Mouse (Mus musculus) layer of hippocampus, postnatal 14 days (tissue): ENCODE measurements around the gene Cntrob. TPM values are rescaled to one million over a fixed set of nuclear protein-coding genes. Genes with fewer than 3 reads are reported as not detected.
A peak's percentile ranks its signal among the peaks of the same experiment; 100 is the strongest.
"Not testable (repeated sequence)": the region's sequence is repeated elsewhere in the genome, so short reads cannot be mapped to it uniquely, and the experiment has no call there.

Experiments used
- DNase-seq, 2 experiments: peaks; one replicate each; pipeline ENCODE4 v3.0.0; 2021 to 2022; ENCODE audit warnings: low spot score in 2 of 2, mixed read lengths in 1 of 2
- total RNA-seq, 2 experiments: library from RNA; stranded (reverse); gene quantifications; 2 replicates each; pipeline ENCODE4 v1.2.3; 2021

The Cntrob gene
- total RNA-seq, 2 experiments from 2014 or later, result 15.3 to 16.9 TPM

DNA sequence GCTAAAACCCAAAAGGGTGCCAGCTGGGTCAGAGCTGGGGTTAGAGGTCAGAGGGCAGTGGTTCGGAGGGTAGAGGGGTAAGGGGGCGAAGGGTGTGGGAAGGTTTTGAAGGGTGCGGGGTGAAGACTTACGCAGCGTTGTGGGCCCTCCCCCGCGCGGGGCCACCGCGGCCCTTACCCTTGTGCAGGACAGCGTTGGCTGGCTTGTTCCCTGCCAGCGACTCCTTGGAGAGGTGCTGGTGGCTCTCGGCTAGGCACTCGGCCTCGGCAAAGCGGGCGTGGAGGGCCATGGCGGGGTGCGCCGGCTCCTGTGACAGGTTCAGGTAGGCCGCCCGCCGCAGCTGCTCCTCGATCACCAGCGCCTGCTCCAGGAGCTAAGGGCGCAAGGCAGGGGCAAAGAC lies 22.9 kb upstream of the Cntrob start:
- no peak for DNase-seq

DNA sequence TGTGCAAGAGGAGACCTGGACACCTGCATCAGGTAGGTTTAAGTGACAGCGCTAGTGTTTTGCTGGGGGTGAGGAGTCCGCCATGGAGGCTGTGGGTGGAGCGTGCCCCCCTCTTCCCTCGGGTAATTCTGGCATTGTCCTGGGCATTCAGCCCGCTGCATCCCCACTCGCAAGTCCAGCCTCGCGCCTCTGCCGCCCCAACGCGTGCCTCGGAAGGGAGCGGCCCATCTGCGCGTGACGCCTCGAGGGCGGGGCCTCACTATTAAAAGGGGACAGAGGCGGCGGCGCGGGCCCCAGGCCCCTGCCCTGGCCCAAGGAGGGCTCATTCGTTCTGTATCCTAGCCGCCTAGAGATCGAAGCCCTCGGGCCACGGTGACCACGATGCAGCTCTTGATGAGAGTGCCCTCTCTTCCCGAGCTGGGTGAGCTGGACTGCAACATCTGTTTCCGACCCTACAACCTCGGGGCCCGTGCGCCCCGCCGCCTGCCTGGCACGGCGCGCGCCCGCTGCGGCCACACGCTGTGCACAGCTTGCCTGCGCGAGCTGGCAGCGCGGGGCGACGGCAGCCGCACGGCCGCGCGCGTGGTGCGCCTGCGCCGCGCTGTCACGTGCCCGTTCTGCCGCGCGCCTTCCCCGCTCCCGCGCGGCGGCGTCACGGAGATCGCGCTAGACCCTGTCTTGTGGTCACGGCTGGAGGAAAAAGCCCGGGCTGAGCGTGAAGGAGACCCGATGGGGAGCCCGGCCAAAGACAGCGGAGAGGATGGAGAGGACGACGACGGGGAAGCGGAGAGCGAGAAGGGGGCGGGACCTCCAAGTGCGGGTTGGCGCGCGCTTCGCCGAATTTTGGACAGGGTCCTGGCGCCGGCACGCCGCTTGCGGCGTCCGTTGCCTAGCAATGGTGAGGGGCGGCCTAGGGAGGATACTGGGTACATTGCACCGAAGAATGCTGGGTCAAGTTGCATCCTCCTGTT lies 16.9 kb upstream of the Cntrob start, which contains the start of gene Rnf227:
Gene Rnf227, plus strand, starts transcription at position 301 of the 971 bp plus-strand sequence.
- DNase-seq, result peak; percentile 78 to 88

DNA sequence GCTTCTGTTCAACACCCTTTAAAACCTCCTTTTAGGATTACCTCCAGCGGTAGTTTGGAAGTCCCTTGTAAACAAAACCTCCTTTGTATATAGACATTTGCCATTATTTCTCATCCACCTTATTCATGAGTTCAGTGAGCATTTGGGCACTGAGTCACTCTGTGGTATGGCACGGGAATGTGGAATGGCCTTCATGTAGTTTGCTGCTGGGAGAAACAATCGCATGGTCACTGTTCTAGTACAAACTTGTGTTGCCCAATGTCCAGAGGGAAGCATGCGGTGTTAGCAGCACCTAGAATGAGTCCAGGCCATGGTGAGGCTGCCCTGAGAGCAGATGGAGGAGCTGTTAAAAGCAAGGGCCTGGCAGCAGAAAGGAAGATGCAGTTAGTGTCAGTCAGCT lies 11.2 kb upstream of the Cntrob start:
- DNase-seq, result no peak

DNA sequence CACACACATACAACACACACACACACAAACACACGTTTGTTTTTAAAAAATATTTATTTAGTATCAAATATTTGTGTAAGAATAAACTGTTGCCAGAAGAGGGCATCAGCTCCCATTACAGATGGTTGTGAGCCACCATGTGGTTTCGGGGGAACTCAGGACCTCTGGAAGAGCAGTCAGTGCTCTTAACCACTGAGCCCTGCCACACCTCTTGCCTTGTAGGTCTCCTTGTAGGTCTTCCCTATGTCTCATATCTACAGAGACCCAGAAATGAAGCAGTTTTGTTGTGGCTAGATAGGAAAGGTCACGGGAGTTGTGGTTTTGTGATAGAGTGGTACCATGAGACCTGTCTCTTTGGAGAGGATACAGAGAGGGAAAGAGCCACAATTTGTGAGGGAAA lies 10.3 kb upstream of the Cntrob start:
- no peak for DNase-seq

DNA sequence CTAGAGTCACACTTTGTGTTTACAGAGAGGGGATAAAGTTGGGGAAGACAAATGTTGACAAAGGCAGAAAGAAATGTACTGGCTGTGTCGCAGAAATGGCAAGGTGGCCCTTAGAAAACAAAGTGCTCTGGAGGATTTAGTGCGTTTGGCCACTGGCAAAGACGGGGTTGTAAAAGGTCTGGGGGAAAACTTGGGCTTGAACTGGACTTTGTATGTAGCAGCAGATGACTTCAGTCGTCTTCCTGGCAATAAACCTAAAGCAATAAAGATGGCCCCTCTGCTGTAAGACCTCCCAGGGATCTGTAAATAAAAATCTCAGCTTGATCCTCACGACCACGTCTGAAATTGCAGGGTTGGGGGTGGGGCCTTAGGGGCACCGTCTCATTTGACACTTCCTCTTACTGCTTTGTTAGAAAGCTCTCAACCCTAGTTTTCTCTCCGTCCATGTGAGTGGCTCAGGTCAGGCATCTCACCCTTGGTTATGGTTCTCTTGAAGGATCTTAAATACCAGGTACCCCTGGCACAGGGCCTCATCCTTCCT lies 9.2 kb upstream of the Cntrob start:
- DNase-seq, result no peak

DNA sequence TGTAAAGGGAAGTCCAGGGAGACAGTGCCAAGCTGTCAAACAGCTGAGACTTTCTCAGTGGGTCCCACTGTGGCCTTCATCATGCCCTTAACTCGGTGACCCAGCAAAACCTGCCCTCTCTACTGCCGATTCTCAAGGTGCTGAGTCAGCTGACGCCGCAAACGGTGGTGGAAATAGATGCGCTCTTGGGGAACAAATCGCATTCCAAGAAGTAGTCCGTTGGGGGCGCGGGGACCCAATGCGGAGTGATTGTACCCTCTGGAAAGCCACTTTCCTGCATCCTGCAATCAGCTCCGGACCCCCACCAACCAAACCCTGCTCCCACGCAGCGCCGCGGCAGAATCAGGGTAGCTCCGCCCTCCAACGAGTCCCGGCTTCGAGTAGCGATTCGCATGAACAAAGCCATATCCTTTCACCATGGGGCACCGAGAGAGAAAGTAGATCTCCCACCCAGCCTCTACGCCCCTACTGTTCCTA lies 8.4 kb upstream of the Cntrob start:
- DNase-seq, result peak; percentile 84 to 85

DNA sequence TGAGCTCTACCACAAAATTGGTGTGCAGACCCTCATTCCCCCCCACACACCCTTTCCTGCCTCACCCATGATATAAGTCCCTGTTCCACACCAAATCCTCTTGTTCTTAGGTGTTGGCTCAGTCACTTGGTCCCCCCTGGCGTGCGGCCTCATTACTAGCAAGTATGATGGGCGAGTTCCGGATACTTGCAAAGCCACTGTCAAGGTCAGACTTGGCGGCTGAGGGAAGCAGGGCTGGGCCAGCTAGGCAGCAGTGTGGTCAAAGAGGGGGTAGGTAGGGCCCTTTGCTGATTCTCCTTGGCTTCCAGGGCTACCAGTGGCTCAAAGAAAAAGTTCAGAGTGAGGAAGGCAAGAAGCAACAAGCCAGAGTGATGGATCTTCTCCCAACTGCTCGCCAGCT lies 7.6 kb upstream of the Cntrob start:
- no peak for DNase-seq

DNA sequence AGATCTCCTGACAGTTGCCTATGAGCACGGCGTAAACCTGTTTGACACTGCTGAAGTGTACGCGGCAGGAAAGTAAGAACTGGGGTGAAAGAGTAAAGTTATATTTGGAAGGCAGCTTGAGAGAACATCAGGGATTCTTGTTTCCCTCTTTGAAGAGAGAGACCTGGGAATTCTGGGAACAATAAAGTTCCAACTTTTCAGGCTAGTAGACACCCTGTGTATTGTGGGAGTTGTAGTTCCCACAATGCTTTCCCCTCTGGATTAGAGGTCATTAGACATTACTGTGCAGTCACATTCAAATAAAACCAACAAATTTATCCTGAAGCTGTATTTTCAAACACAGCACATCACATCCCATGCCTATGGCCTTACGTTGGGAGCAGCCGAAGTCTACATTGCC lies 4.9 kb upstream of the Cntrob start:
- DNase-seq, result no peak

DNA sequence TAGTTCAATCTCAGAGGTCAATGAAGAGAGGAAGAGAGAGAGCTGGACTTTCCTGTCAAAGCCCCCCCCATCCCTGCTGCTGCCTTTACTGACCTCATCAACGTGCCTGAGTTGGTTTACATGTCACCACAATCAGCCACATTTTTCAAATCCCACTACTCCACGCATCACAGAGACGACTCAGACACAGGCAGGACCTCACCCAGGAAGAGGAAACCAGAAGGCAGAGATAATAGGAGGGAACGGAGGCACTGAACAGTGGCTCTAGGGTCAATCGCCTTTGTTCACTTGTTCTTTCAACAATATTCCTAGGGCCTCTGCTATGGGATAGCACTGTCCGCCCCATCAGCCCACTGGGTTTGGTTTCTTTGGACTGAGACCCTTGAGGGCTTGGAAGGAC lies 4.1 kb upstream of the Cntrob start:
- no peak for DNase-seq

DNA sequence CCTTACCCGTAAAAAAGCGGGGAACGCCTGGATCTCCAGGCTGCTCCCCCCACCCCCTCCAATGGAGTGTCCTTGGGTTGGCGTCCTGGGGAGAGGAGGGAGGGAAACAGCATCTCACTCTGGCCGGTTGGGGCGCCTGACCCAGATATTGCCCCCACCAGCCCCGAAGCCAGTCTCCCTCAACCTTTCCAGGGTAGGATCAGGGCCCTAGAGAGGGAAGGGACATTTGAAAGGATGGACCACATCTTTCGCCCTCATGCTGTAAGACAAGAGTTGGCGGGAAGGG lies 3.5 kb upstream of the Cntrob start:
- DNase-seq, result no peak

DNA sequence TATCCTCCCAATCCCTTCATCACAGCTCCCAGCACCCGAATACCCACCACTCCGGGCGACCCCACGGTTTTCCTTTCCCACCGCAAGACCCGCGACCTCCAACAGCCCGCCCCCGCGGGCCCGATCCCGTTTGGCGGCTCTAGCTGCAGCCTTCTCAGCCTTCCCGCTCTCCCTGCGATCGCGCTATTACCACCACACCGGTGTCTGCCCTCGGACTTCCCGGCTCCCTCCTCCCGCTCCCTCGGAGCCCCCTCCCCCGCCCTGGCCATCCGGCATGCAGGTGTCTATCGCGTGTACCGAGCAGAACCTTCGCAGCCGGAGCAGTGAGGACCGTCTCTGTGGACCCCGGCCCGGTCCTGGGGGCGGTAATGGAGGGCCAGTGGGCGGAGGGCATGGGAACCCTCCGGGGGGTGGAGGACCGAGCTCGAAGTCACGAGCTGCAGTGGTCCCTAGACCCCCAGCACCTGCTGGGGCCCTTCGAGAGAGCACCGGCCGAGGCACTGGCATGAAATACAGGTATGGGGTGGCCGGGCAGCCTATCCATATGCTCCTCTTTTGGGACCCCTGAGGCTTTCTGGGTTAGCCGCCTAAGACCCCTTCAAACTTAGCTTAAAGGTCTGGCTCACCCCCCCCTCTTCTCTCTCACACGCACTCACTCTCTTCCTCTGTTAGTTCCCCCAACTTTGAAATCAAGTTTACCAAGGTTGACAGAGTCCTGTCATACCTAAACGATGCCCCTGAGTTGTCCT lies 3.0 kb upstream of the Cntrob start:
- no peak for DNase-seq

DNA sequence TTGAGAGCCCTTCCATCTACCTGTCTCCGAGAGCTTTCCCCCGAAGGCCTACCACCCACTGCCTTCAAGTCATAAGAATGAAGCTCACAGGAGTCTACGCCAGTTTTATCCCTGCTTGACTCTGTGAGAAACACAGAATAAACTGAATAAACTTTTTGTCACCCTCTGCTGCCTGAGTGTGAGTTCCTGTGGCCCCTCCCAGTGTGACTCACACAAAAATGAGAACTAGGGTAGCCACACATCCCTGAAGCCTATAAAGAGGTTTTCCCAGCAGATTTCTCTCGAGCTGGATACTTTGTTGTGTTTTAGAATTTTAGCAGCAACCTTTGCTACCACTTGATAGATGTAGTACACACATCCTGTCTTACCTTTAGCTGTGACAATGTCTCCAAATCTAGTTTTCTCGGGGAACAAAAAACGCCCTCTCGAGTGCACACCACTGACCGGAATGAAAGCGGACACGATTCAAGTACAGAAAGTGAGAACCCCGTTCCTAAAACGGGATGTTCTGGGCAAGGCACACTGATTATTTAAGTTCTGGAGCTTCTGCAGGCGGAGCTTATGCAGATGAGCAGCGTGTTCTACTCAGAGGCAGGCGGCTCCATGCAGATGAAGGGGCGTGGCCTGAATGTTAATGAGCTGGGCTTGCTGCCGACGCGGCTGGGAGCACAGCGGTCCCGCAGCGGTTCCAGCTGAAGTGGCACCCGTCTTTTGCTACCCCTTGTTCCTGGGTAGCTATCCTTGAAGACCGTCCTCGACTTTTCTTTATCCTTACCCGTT lies 2.2 kb upstream of the Cntrob start, which contains the start of gene Kcnab3:
Gene Kcnab3, plus strand, starts transcription at position 631 of the 780 bp plus-strand sequence.
- peak; percentile 65 to 89 for DNase-seq

DNA sequence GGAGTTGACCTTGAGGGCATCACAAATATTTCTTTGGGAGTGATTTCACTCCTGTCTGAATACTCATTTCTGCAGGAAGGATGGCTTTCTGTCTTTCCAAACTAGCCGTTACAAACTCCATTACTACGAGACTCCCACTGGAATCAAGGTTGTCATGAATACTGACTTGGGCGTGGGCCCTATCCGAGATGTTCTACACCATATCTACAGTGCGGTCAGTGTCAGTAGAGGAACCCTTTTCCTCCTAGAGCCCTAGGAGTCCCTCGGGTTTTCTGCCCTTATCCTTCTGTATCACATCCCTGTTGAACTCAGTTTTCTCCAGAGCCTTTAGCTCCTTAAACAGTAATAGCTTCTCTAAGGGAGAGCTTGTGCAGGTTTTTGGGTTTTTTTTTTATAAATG lies 1.2 kb upstream of the Cntrob start:
- no peak for DNase-seq

DNA sequence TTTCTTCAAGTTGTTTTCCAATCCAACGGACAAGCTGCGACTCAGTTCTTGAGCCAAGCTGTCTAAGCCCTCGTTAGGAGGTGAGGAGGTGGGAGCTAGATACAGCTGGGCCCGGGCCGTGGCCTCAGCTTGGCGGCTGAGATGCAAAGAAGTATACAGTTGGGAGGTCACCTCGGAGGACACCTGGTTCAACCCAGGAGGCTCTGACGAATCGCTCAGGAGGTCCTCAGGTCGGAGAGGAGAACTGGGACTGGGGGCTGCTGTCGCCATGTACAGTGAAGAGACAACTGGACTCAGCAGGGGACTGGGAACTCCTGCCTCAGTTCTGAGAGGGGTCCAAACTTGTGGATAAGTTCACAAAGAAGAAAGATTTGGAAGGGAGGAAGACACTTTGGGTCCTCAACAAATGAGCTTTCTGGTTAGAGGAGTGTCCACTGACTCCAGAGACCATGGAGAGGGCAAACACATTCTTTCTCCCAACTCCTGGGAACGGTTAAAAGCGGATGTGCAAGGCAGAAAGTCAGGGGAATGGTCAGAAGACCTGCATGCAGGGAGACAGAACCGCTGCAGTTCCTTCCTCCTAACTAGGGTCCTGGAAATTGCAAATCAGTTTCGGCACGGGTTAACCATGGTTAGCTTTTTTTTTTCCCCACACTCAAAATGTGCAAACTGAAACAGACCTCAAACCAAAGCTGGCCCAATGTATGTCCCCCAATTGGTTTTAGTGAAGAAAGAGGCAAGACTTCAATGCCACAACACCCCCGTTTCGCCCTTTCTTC lies 693 bp downstream of the Cntrob start:
- DNase-seq, result no peak

DNA sequence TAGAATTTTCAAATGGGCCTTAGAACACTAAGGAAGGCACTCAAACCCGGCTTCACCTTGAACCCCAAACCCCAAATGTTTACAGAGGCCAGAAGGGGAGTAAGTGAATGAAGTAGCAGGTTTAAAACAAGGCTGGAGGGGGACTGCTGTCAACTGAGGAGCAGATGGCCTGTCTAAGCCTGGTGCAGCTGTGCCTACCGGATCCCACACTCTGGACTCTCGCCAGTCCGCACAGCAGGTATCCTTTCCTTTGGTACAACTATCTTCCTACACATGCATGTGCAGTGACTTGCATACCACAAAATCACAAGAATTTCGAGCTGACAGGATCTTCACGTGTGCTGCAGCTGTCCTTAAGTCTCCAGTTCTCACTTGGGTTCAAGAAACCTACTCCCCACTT lies 1.6 kb downstream of the Cntrob start:
- no peak for DNase-seq

DNA sequence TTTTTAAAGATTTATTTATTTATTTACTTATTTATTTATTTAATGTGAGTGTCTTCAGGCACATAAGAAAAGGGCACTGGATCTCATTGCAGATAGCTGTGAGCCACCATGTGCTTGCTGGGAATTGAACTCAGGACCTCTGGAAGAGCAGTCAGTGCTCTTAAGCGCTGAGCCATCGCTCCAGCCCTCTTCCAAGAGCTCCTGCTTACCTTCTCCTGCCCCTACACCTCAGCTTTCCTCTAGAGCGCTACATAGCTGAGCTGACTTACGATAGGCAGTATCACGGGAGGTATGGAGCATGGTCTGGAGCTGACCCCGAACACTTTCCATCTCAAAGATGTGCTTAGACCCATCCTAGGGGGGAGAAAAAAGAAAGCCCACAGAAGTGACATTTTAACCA lies 2.0 kb downstream of the Cntrob start:
- DNase-seq, result no peak

DNA sequence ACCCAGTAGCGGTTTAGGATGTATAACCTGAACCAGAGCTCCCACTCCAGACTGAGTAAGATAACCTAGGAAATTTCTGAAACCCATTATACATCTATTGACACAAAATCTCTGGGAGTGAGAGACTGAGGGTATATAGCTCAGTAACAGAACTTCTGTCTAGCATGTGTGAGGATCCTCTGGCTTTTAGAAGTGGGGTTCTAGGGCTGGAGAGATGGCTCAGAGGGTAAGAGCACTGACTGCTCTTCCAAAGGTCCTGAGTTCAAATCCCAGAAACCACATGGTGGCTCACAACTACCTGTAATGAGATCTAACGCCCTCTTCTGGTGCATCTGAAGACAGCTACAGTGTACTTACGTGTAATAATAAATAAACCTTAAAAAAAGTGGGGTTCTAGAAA lies 5.6 kb downstream of the Cntrob start:
- DNase-seq, result not testable (repeated sequence)

DNA sequence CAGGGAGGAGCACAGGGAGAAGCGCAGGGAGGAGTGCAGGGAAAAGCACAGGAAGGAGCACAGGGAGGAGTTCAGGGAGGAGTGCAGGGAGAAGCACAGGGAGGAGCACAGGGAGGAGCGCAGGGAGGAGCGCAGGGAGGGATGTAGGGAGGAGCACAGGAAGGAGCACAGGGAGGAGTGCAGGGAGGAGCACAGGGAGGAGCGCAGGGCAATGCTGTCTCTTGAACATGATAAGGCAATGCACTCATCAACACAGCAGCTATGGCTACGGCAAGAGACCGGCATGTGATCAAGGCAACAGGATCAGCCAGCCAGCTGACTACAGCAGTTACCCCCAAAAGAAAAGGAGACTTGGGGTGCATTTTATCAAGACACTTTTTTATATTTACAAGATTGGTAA lies 7.2 kb downstream of the Cntrob start:
- no peak for DNase-seq

DNA sequence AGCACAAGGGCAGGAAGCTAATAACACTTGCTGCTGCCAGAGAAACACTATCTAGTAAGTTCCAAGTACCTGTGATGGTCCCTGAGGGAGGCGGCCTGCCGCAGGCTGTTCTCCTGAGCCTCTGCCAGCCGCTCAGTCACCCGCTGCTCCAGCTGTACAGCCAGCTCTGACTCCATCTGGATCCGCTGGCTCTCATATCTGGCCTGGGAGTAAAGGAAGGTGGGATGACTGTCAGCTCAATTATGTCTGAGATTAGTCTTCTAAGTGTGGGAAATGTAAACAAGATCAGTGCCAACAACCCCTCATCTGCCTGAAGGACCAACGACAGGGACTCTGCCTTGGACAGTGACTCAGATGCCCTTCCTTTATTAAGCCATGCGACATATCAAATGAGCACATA lies 12.3 kb downstream of the Cntrob start:
- DNase-seq, result no peak

DNA sequence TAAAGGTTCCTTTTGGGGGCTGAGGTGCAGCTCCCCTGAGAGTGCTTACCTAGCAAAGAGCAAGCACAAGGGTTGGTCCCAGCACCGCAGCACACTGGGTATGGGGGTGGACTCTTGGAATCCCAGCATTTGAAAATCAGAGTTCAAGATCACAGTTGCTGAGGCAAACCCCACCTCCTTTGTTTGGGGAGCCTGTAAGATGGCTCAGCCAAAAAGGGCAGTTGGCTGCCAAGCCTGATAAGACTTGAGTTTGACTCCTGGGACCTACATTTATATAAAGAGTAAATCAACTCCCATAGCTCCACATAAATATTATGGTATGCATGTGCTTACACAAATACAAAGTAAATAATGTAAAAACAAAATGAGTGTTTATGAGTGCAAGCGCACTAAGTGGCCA lies 17.5 kb downstream of the Cntrob start:
- DNase-seq, result no peak
